Mouse (Mus musculus) kidney, adult 11 months (tissue): ENCODE data around the gene Olfr790.

Source experiments
- DNase-seq: peaks from one replicate; pipeline ENCODE4 v3.0.0; 2022

Olfr790 gene

GRCm38 (mm10) chr10:129498192-129498591, at the start of gene Olfr790:
Gene Olfr790 (plus strand): TSS chr10:129498492.
- DNase-seq: no peak

GRCm38 (mm10) chr10:129461562-129461961, 36.7 kb upstream of the Olfr790 start, which contains the start of gene Olfr787:
Gene Olfr787 (plus strand): TSS chr10:129461862.
- no peak for DNase-seq

- DNase-seq: no peak
Measured at GRCm38 (mm10) chr10:129470698-129471097, 27.6 kb upstream of the Olfr790 start, which contains the start of gene Olfr788. Gene Olfr788 (plus strand): TSS chr10:129470998.

GRCm38 (mm10) chr10:129473256-129473655, 25.0 kb upstream of the Olfr790 start:
- DNase-seq: no peak

GRCm38 (mm10) chr10:129473723-129474122, 24.6 kb upstream of the Olfr790 start:
- no peak for DNase-seq

GRCm38 (mm10) chr10:129484452-129484851, 13.8 kb upstream of the Olfr790 start, which contains the start of gene Olfr789:
Gene Olfr789 (plus strand): TSS chr10:129484752.
- DNase-seq: no peak

- DNase-seq: no peak
Measured at GRCm38 (mm10) chr10:129490101-129490500, 8.2 kb upstream of the Olfr790 start.

GRCm38 (mm10) chr10:129521492-129521891, 23.2 kb downstream of the Olfr790 start, which contains the start of gene Olfr791:
Gene Olfr791 (plus strand): TSS chr10:129521792.
- no peak for DNase-seq

GRCm38 (mm10) chr10:129538862-129539261, 40.6 kb downstream of the Olfr790 start, which contains the start of gene Olfr792:
Gene Olfr792 (plus strand): TSS chr10:129539162.
- no peak for DNase-seq

- no peak for DNase-seq
Measured at GRCm38 (mm10) chr10:129549354-129549753, 51.1 kb downstream of the Olfr790 start.
